Mouse (Mus musculus) neural tube, embryonic 11.5 days (tissue): ENCODE results near the gene 1700037C18Rik. TPM values are rescaled to one million over a fixed set of nuclear protein-coding genes. Genes with fewer than 3 reads are reported as not detected.

Experiments used
- ATAC-seq: fragments of 200-750 bp; cut with Nextera tagmentation; 2 replicates; pipeline ENCODE4 v1.8.0; 2017; ENCODE audit warnings: moderate number of reproducible peaks, mild to moderate bottlenecking, moderate TSS enrichment, moderate library complexity; ENCODE audit not compliant: insufficient read depth, low FRiP score, low TSS enrichment
- DNase-seq: peaks from one replicate; pipeline ENCODE4 v3.0.0-alpha.2; 2015; ENCODE audit warnings: low spot score
- H3K27ac ChIP-seq: fragments of 300-500 bp; sonication (generic); 2 replicates; pipeline ENCODE4 v1.5.1; 2014; ENCODE audit warnings: low read depth, mild to moderate bottlenecking, low read length
- H3K27me3 ChIP-seq: fragments of 300-500 bp; sonication (generic); 2 replicates; pipeline ENCODE4 v1.6.1; 2014; ENCODE audit warnings: mild to moderate bottlenecking, low read length, mixed read lengths; ENCODE audit not compliant: control insufficient read depth, insufficient read depth
- H3K36me3 ChIP-seq: fragments of 300-500 bp; sonication (generic); 2 replicates; pipeline ENCODE4 v1.6.1; 2014; ENCODE audit warnings: mild to moderate bottlenecking, low read length, moderate library complexity, mixed read lengths; ENCODE audit not compliant: control insufficient read depth, insufficient read depth
- H3K4me1 ChIP-seq: fragments of 300-500 bp; sonication (generic); 2 replicates; pipeline ENCODE4 v1.6.1; 2014; ENCODE audit warnings: low read length, mixed read lengths; ENCODE audit not compliant: control insufficient read depth, insufficient read depth
- H3K4me2 ChIP-seq: fragments of 300-500 bp; sonication (generic); 2 replicates; pipeline ENCODE4 v1.6.1; 2014; ENCODE audit warnings: low read depth, mild to moderate bottlenecking, moderate library complexity
- H3K4me3 ChIP-seq: fragments of 300-500 bp; sonication (generic); 2 replicates; pipeline ENCODE4 v1.5.1; 2014; ENCODE audit warnings: low read depth, low read length
- H3K9ac ChIP-seq: fragments of 300-500 bp; sonication (generic); 2 replicates; pipeline ENCODE4 v1.6.1; 2014; ENCODE audit warnings: mild to moderate bottlenecking, low read length
- H3K9me3 ChIP-seq: fragments of 300-500 bp; sonication (generic); 2 replicates; pipeline ENCODE4 v1.6.1; 2016; ENCODE audit warnings: low read length; ENCODE audit not compliant: control insufficient read depth
- WGBS: fragments of 180-500 bp; shearing (Covaris S2); extraction: QIAGEN DNeasy Blood & Tissue Kit; methylation state at CpG from one replicate; pipeline ENCODE4 v1.1.7; 2014; 5-methylcytosine and 5-hydroxymethylcytosine counted together
- polyA plus RNA-seq: library from polyadenylated mRNA; unstranded; fragments of >200 nt; fragmentation: Nextera tagmentation; extraction: Ambion mirVana; gene quantifications from 2 replicates; pipeline ENCODE4 v1.2.1, GENCODE M21; 2014

Gene 1700037C18Rik
- polyA plus RNA-seq, 1 experiment from 2014 or later = 5.5 TPM

- H3K27ac ChIP-seq = no peak overlapping the region
- H3K4me2 ChIP-seq = no peak overlapping the region
- H3K36me3 ChIP-seq = peaks cover 3% of the 10 kb centered on the region; the same call in 1 of the 2 replicates
- H3K9ac ChIP-seq = no peak overlapping the region
- no peaks in the 10 kb centered on the region for H3K9me3 ChIP-seq
- ATAC-seq (no peak), DNase-seq (no peak)
- no peaks in the 10 kb centered on the region for H3K4me1 ChIP-seq
- no peak overlapping the region for H3K4me3 ChIP-seq
- 90% methylated on average over 3 of the region's 3 CpGs for WGBS
- no peaks in the 10 kb centered on the region for H3K27me3 ChIP-seq
These were observed 15.0 kb upstream of the 1700037C18Rik start for GRCm38 (mm10) chr16:3923515-3923914.

DNA sequence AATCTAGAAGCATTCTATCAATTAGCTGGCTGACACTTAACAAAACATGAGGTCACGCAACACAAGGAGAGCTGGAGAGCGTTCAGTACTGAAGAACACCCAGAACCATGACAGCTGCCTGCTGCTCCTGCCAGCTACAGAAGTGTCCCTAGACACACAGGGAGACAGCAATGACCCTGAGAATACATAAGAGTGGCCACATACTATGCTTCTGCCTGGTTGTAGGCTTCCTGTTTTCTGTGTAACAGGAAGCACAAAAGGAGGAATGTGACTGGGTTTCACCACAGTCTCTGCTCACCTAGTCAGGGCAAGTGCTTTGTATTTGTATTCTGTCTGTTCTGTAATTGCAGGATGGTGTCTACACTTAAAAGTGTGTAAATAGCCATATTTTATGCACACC is 12.3 kb upstream of the 1700037C18Rik start:
- no peak overlapping the region for H3K4me2 ChIP-seq
- 95% methylated on average over 2 of the region's 2 CpGs for WGBS
- no peaks in the 10 kb centered on the region; the same call in 1 of the 2 replicates for H3K36me3 ChIP-seq
- no peak overlapping the region for H3K9ac ChIP-seq
- H3K4me1 ChIP-seq = no peaks in the 10 kb centered on the region
- H3K27me3 ChIP-seq = no peaks in the 10 kb centered on the region
- ATAC-seq (no peak), DNase-seq (no peak)
- no peak overlapping the region for H3K4me3 ChIP-seq
- H3K9me3 ChIP-seq = no peaks in the 10 kb centered on the region
- H3K27ac ChIP-seq = no peak overlapping the region

- peaks cover 5% of the 10 kb centered on the region; the same call in 1 of the 2 replicates for H3K4me1 ChIP-seq
- peak overlapping the region; percentile 54 for H3K9ac ChIP-seq
- ATAC-seq (no peak), DNase-seq (no peak)
- WGBS = 12% methylated on average over 20 of the region's 20 CpGs
- H3K27ac ChIP-seq = no peak overlapping the region
- H3K4me3 ChIP-seq = peak overlapping the region; percentile 46
- H3K27me3 ChIP-seq = no peaks in the 10 kb centered on the region
- H3K4me2 ChIP-seq = peak overlapping the region; percentile 66
- no peaks in the 10 kb centered on the region for H3K9me3 ChIP-seq
- no peaks in the 10 kb centered on the region; the same call in 1 of the 2 replicates for H3K36me3 ChIP-seq
These were observed 629 bp upstream of the 1700037C18Rik start for GRCm38 (mm10) chr16:3909118-3909517.

DNA sequence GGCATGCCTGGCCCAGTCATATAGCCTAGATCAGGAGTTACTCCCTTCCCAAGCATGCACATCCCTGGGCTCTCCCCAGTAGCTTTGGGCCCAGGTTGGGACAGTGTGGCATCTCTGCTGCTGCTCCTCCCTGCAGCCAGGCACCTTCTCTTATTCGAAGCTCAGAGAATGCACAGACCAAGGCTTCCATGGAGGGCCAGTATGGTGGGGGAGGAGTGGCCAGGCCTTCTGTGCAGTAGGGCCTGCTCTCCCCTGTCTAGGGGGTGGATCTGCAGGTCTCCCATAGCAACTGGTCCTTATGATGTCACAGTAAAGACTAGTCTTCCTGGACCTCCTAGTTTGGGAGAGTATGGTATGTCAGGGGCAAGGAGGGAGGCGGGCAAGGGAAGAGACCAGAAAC is 1.0 kb downstream of the 1700037C18Rik start:
- peaks cover 4% of the 10 kb centered on the region for H3K36me3 ChIP-seq
- no peak for ATAC-seq
- no peaks in the 10 kb centered on the region for H3K9me3 ChIP-seq
- H3K27me3 ChIP-seq = no peaks in the 10 kb centered on the region
- no peak for DNase-seq
- H3K9ac ChIP-seq = no peak overlapping the region
- H3K27ac ChIP-seq = no peak overlapping the region
- no peak overlapping the region for H3K4me2 ChIP-seq
- H3K4me1 ChIP-seq = peaks cover 5% of the 10 kb centered on the region; the same call in 1 of the 2 replicates
- H3K4me3 ChIP-seq = no peak overlapping the region
- 73% methylated on average over 2 of the region's 2 CpGs for WGBS

DNA sequence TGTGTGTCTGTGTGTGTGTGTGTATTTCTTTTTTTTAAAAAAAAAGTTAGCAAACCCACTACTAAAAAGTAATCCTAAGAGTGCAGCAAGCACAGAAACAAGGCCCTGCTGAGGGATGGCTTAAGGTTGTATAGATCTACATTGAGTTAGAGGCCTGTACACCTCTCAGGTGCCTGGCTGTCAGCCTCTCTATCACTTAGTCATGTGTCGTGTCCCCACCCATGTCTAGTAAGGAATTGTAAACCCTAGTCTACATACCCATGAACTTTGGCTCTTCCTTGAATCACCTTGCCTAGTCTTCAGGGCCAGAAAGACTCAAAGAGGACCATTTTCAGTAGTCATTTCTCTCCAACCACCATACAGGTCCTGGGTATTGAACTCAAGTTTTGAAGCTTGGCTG is 11.9 kb downstream of the 1700037C18Rik start:
- no peak for ATAC-seq
- H3K9me3 ChIP-seq = no peaks in the 10 kb centered on the region
- no peak overlapping the region for H3K4me2 ChIP-seq
- H3K4me1 ChIP-seq = no peaks in the 10 kb centered on the region
- no peak overlapping the region for H3K4me3 ChIP-seq
- H3K27ac ChIP-seq = no peak overlapping the region
- H3K9ac ChIP-seq = no peak overlapping the region
- DNase-seq = no peak
- no peaks in the 10 kb centered on the region for H3K27me3 ChIP-seq
- 91% methylated on average over 1 of the region's 1 CpGs for WGBS
- H3K36me3 ChIP-seq = peaks cover 2% of the 10 kb centered on the region

DNA sequence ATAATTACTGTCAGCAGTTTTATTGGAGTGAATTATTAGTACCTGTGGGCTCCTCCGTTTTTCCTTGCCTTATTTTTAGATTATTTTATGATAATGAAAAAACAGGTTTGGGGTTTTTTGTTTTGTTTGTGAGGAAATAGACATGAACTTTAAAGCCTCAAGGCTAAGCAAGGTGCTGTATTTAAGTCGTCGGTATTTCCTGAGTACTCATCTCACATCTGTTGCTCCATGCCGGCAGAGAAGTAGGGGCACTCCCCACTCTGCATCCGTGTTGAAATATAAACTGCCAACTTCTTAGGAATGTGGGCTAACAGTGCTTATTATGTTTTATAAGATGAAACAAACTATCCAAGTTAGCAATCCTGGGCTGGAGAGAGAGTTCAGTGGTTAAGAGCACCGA is 12.4 kb downstream of the 1700037C18Rik start:
- no peaks in the 10 kb centered on the region for H3K4me1 ChIP-seq
- no peak for ATAC-seq
- H3K27ac ChIP-seq = no peak overlapping the region
- no peaks in the 10 kb centered on the region for H3K9me3 ChIP-seq
- no peak for DNase-seq
- no peak overlapping the region for H3K4me2 ChIP-seq
- no peak overlapping the region for H3K9ac ChIP-seq
- peaks cover 2% of the 10 kb centered on the region; the same call in 1 of the 2 replicates for H3K36me3 ChIP-seq
- 87% methylated on average over 6 of the region's 6 CpGs for WGBS
- H3K4me3 ChIP-seq = no peak overlapping the region
- no peaks in the 10 kb centered on the region for H3K27me3 ChIP-seq

GRCm38 (mm10) chr16:3895173-3895792 is 13.2 kb downstream of the 1700037C18Rik start:
- WGBS = 82% methylated on average over 9 of the region's 9 CpGs
- ATAC-seq = no peak
- no peaks in the 10 kb centered on the region for H3K9me3 ChIP-seq
- H3K36me3 ChIP-seq = no peaks in the 10 kb centered on the region
- H3K4me2 ChIP-seq = no peak overlapping the region
- no peak overlapping the region for H3K9ac ChIP-seq
- no peak overlapping the region for H3K4me3 ChIP-seq
- DNase-seq = no peak
- H3K27ac ChIP-seq = no peak overlapping the region
- H3K4me1 ChIP-seq = no peaks in the 10 kb centered on the region
- no peaks in the 10 kb centered on the region for H3K27me3 ChIP-seq

DNA sequence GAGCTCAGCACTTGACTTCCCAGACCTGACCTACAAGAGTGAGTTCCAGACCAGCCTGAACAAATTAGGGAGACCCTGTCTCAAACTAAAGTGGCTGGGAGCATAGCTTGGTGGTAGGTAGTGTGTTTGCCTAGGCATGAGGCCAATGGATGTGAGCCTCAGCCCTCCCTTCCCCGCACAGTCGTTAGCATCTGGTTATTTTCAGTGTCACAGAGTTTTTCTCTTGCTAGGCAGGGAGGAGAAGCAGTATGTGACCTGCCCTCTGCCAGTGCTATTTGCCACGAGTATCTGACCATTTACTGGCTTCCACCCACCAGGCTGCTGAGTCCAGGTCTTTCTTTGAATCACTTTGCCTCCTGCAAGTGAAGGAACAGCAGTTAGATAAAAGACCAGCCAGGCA is 14.8 kb downstream of the 1700037C18Rik start:
- H3K4me1 ChIP-seq = no peaks in the 10 kb centered on the region
- H3K27me3 ChIP-seq = no peaks in the 10 kb centered on the region
- WGBS = 80% methylated on average over 3 of the region's 3 CpGs
- no peak overlapping the region for H3K27ac ChIP-seq
- DNase-seq (no peak), ATAC-seq (no peak)
- H3K4me3 ChIP-seq = no peak overlapping the region
- H3K9me3 ChIP-seq = no peaks in the 10 kb centered on the region
- H3K9ac ChIP-seq = no peak overlapping the region
- H3K4me2 ChIP-seq = no peak overlapping the region
- no peaks in the 10 kb centered on the region for H3K36me3 ChIP-seq

- WGBS = 97% methylated on average over 14 of the region's 14 CpGs
- H3K9ac ChIP-seq = no peak overlapping the region
- no peaks in the 10 kb centered on the region for H3K27me3 ChIP-seq
- H3K4me1 ChIP-seq = no peaks in the 10 kb centered on the region
- ATAC-seq (no peak), DNase-seq (no peak)
- H3K27ac ChIP-seq = no peak overlapping the region
- H3K9me3 ChIP-seq = no peaks in the 10 kb centered on the region
- H3K4me3 ChIP-seq = no peak overlapping the region
- H3K36me3 ChIP-seq = no peaks in the 10 kb centered on the region
- no peak overlapping the region for H3K4me2 ChIP-seq
These were observed 16.7 kb downstream of the 1700037C18Rik start for GRCm38 (mm10) chr16:3891621-3892295.
